Mouse (Mus musculus): Measurements from ENCODE around the gene Vkorc1l1. TPM values are rescaled to one million over a fixed set of nuclear protein-coding genes. Genes with fewer than 3 reads are reported as not detected.

The Vkorc1l1 gene
- polyA plus RNA-seq, 1 experiment: 19.5 TPM

GRCm38 (mm10) chr5:130027696-130028095, 85.9 kb downstream of the Vkorc1l1 start:
- no peak for DNase-seq
- WGBS: 72% methylated on average over 7 of the region's 7 CpGs
- no peak overlapping the region for H3K4me3 ChIP-seq (replicated peaks; ENCODE audit: extremely low read depth, low read depth, low read length)
- peaks cover 3% of the 10 kb centered on the region; the same call in 1 of the 2 replicates for H3K4me1 ChIP-seq (ENCODE audit: control insufficient read depth, insufficient read depth, low read length)
- no peak for TF ChIP-seq CTCF (IDR thresholded peaks at IDR 0.05; ENCODE audit: insufficient read depth, low read length)
- no peak for TF ChIP-seq POLR2A (IDR thresholded peaks at IDR 0.05; ENCODE audit: borderline replicate concordance, extremely low read depth, low read depth, low read length)

GRCm38 (mm10) chr5:130029142-130029897, 87.5 kb downstream of the Vkorc1l1 start, which contains the start of the genes Asl and Crcp:
Gene Asl, minus strand, starts transcription at chr5:130029247.
Gene Crcp, plus strand, starts transcription at chr5:130029290.
- TF ChIP-seq POLR2A (IDR thresholded peaks at IDR 0.05; ENCODE audit: borderline replicate concordance, extremely low read depth, low read depth, low read length): peak; percentile 83; the same call in 1 of the 2 replicates
- no peak for TF ChIP-seq CTCF (IDR thresholded peaks at IDR 0.05; ENCODE audit: insufficient read depth, low read length)
- peak; percentile 87 for DNase-seq
- Histone ChIP-seq H3K4me3 (replicated peaks; ENCODE audit: extremely low read depth, low read depth, low read length) (peak within 1 kb of the TSS; percentile 72), H3K4me1 (ENCODE audit: control insufficient read depth, insufficient read depth, low read length) (peaks cover 3% of the 10 kb centered on the region; the same call in 1 of the 2 replicates)
- 2% methylated on average over 51 of the region's 51 CpGs for WGBS

- 91% methylated on average over 19 of the region's 19 CpGs for WGBS
- Histone ChIP-seq H3K4me3 (replicated peaks; ENCODE audit: extremely low read depth, low read depth, low read length) (no peak overlapping the region), H3K4me1 (ENCODE audit: control insufficient read depth, insufficient read depth, low read length) (peaks cover 3% of the 10 kb centered on the region; the same call in 1 of the 2 replicates)
- no peak for DNase-seq
- TF ChIP-seq CTCF (IDR thresholded peaks at IDR 0.05; ENCODE audit: insufficient read depth, low read length): no peak
- TF ChIP-seq POLR2A (IDR thresholded peaks at IDR 0.05; ENCODE audit: borderline replicate concordance, extremely low read depth, low read depth, low read length): no peak
These were observed 89.9 kb downstream of the Vkorc1l1 start for GRCm38 (mm10) chr5:130031410-130032390.

- TF ChIP-seq POLR2A (IDR thresholded peaks at IDR 0.05; ENCODE audit: borderline replicate concordance, extremely low read depth, low read depth, low read length) (no peak), CTCF (IDR thresholded peaks at IDR 0.05; ENCODE audit: insufficient read depth, low read length) (no peak)
- H3K4me3 ChIP-seq (replicated peaks; ENCODE audit: extremely low read depth, low read depth, low read length): no peak overlapping the region
- DNase-seq: no peak
- 72% methylated on average over 2 of the region's 2 CpGs for WGBS
- peaks cover 3% of the 10 kb centered on the region; the same call in 1 of the 2 replicates for H3K4me1 ChIP-seq (ENCODE audit: control insufficient read depth, insufficient read depth, low read length)
These were observed 92.1 kb downstream of the Vkorc1l1 start for GRCm38 (mm10) chr5:130033869-130034268.

Other genes starting within 250 kb of the Vkorc1l1 start
- not detected in 2 replicates for gene Sept14, start 233.5 kb upstream of the Vkorc1l1 start, polyA plus RNA-seq (2012; rRNA removed)
- 57.2 and 61.3 TPM in 2 replicates for gene Mrps17, start 226.5 kb upstream of the Vkorc1l1 start, polyA plus RNA-seq (2012; rRNA removed)
- gene Nipsnap2, start 216.9 kb upstream of the Vkorc1l1 start, polyA plus RNA-seq (2012; rRNA removed): 37.6 and 51.5 TPM in 2 replicates
- gene Psph, start 154.5 kb upstream of the Vkorc1l1 start, polyA plus RNA-seq (2012; rRNA removed): 12.9 and 13.5 TPM in 2 replicates
- gene Sumf2, start 95.0 kb upstream of the Vkorc1l1 start, polyA plus RNA-seq (2012; rRNA removed): 14.3 and 17.3 TPM in 2 replicates
- 686 and 760 TPM in 2 replicates for gene Chchd2, start 54.5 kb upstream of the Vkorc1l1 start, polyA plus RNA-seq (2012; rRNA removed)
- 0.95 and 1.3 TPM in 2 replicates for gene Zbed5, start 46.2 kb upstream of the Vkorc1l1 start, polyA plus RNA-seq (2012; rRNA removed)
- 2.4 and 6.9 TPM in 2 replicates for gene Phkg1, start 43.4 kb upstream of the Vkorc1l1 start, polyA plus RNA-seq (2012; rRNA removed)
- 6.4 and 10.4 TPM in 2 replicates for gene Nupr1l, start 33.4 kb upstream of the Vkorc1l1 start, polyA plus RNA-seq (2012; rRNA removed)
- gene Gusb, start 61.1 kb downstream of the Vkorc1l1 start, polyA plus RNA-seq (2012; rRNA removed): 39.0 and 44.8 TPM in 2 replicates
- 22.1 and 27.3 TPM in 2 replicates for gene Asl, start 87.3 kb downstream of the Vkorc1l1 start, polyA plus RNA-seq (2012; rRNA removed)
- 9.4 and 12.9 TPM in 2 replicates for gene Crcp, start 87.3 kb downstream of the Vkorc1l1 start, polyA plus RNA-seq (2012; rRNA removed)
- gene Tpst1, start 131.4 kb downstream of the Vkorc1l1 start, polyA plus RNA-seq (2012; rRNA removed): 24.4 and 24.5 TPM in 2 replicates
- gene Kctd7, start 202.9 kb downstream of the Vkorc1l1 start, polyA plus RNA-seq (2012; rRNA removed): 11.2 and 12.0 TPM in 2 replicates
- 24.3 and 32.2 TPM in 2 replicates for gene Rabgef1, start 229.8 kb downstream of the Vkorc1l1 start, polyA plus RNA-seq (2012; rRNA removed)

All from lung, adult 2 months (tissue).